Mouse (Mus musculus) kidney, embryonic 15.5 days (tissue): Measurements from ENCODE around the gene Rplp2. TPM values are rescaled to one million over a fixed set of nuclear protein-coding genes. Genes with fewer than 3 reads are reported as not detected.

Source experiments
- ATAC-seq: fragments of 200-750 bp; cut with Nextera tagmentation; replicated peaks from 2 replicates; pipeline ENCODE4 v1.8.0; 2017; ENCODE audit warnings: moderate TSS enrichment; ENCODE audit not compliant: low FRiP score
- H3K27ac ChIP-seq: fragments of 300-500 bp; sonication (generic); 2 replicates; pipeline ENCODE4 v1.5.1; 2015; ENCODE audit warnings: mild to moderate bottlenecking, inconsistent platforms
- H3K27me3 ChIP-seq: fragments of 300-500 bp; sonication (generic); 2 replicates; pipeline ENCODE4 v1.6.1; 2015; ENCODE audit warnings: inconsistent platforms
- H3K36me3 ChIP-seq: fragments of 300-500 bp; sonication (generic); 2 replicates; pipeline ENCODE4 v1.6.1; 2015; ENCODE audit warnings: inconsistent platforms
- H3K4me1 ChIP-seq: fragments of 300-500 bp; sonication (generic); 2 replicates; pipeline ENCODE4 v1.6.1; 2015; ENCODE audit warnings: inconsistent platforms
- H3K4me2 ChIP-seq: fragments of 300-500 bp; sonication (generic); 2 replicates; pipeline ENCODE4 v1.6.1; 2015; ENCODE audit warnings: moderate library complexity, mild to moderate bottlenecking, inconsistent platforms
- H3K4me3 ChIP-seq: fragments of 300-500 bp; sonication (generic); replicated peaks from 2 replicates; pipeline ENCODE4 v1.5.1; 2015; ENCODE audit warnings: mild to moderate bottlenecking, inconsistent platforms
- H3K9ac ChIP-seq: fragments of 300-500 bp; sonication (generic); 2 replicates; pipeline ENCODE4 v1.6.1; 2015; ENCODE audit warnings: mild to moderate bottlenecking, inconsistent platforms
- H3K9me3 ChIP-seq: fragments of 300-500 bp; sonication (generic); replicated peaks from 2 replicates; pipeline ENCODE4 v1.6.1; 2016; ENCODE audit warnings: inconsistent platforms
- WGBS: fragments of 180-500 bp; shearing (Covaris S2); methylation state at CpG from one replicate; pipeline ENCODE4 v1.1.7; 2015; ENCODE audit warnings: mixed read lengths; 5-methylcytosine and 5-hydroxymethylcytosine counted together
- polyA plus RNA-seq: library from polyadenylated mRNA; unstranded; fragments of >200 nt; fragmentation: Nextera tagmentation; extraction: Ambion mirVana; gene quantifications from 2 replicates; pipeline ENCODE4 v1.2.1, GENCODE M21; 2015

Rplp2 gene
- polyA plus RNA-seq, 1 experiment from 2014 or later, result 1,339 TPM

- no peak overlapping the region for H3K27ac ChIP-seq
- peaks cover 35% of the 10 kb centered on the region for H3K36me3 ChIP-seq
- H3K9ac ChIP-seq, result no peak overlapping the region
- H3K4me1 ChIP-seq, result peaks cover 71% of the 10 kb centered on the region
- no peak overlapping the region for H3K4me3 ChIP-seq
- 76% methylated on average over 6 of the region's 6 CpGs for WGBS
- no peaks in the 10 kb centered on the region for H3K9me3 ChIP-seq
- ATAC-seq, result no peak
- no peaks in the 10 kb centered on the region for H3K27me3 ChIP-seq
- H3K4me2 ChIP-seq, result no peak overlapping the region
Measured at GRCm38 (mm10) chr7:141472763-141473162, 25.6 kb downstream of the Rplp2 start.

GRCm38 (mm10) chr7:141474160-141474559 lies 27.0 kb downstream of the Rplp2 start:
- H3K9ac ChIP-seq, result peak overlapping the region; percentile 66
- no peaks in the 10 kb centered on the region for H3K9me3 ChIP-seq
- ATAC-seq, result no peak
- peak overlapping the region; percentile 92 for H3K4me2 ChIP-seq
- peak overlapping the region; percentile 66 for H3K4me3 ChIP-seq
- no peaks in the 10 kb centered on the region for H3K27me3 ChIP-seq
- H3K27ac ChIP-seq, result no peak overlapping the region
- peaks cover 65% of the 10 kb centered on the region for H3K4me1 ChIP-seq
- WGBS, result 7% methylated on average over 5 of the region's 5 CpGs
- H3K36me3 ChIP-seq, result peaks cover 35% of the 10 kb centered on the region

GRCm38 (mm10) chr7:141475011-141475804 lies 28.0 kb downstream of the Rplp2 start, which contains the start of the genes Polr2l and Tspan4:
TSS of gene Polr2l (minus strand) at chr7:141475132.
TSS of gene Tspan4 (plus strand) at chr7:141475240.
- Histone ChIP-seq H3K4me2 (peak within 1 kb of the TSS; percentile 92), H3K9ac (peak within 1 kb of the TSS; percentile 66), H3K4me3 (peak within 1 kb of the TSS; percentile 66), H3K27me3 (no peaks in the 10 kb centered on the region), H3K4me1 (peaks cover 55% of the 10 kb centered on the region), H3K27ac (peak within 1 kb of the TSS; percentile 97), H3K36me3 (peaks cover 27% of the 10 kb centered on the region), H3K9me3 (no peaks in the 10 kb centered on the region)
- under 1% methylated on average over 86 of the region's 87 CpGs for WGBS
- ATAC-seq, result peak; percentile 57

GRCm38 (mm10) chr7:141475805-141476158 lies 28.6 kb downstream of the Rplp2 start:
- Histone ChIP-seq H3K27me3 (no peaks in the 10 kb centered on the region), H3K9me3 (no peaks in the 10 kb centered on the region), H3K27ac (peak overlapping the region; percentile 97), H3K4me2 (peak overlapping the region; percentile 92), H3K9ac (peak overlapping the region; percentile 66), H3K4me1 (peaks cover 58% of the 10 kb centered on the region), H3K4me3 (peak overlapping the region; percentile 66), H3K36me3 (peaks cover 21% of the 10 kb centered on the region)
- ATAC-seq, result peak; percentile 12; the same call in 1 of the 2 replicates
- 0% methylated on average over 12 of the region's 12 CpGs for WGBS

- WGBS, result 0% methylated on average over 14 of the region's 17 CpGs
Measured at GRCm38 (mm10) chr7:141476226-141476980, 29.2 kb downstream of the Rplp2 start.

DNA sequence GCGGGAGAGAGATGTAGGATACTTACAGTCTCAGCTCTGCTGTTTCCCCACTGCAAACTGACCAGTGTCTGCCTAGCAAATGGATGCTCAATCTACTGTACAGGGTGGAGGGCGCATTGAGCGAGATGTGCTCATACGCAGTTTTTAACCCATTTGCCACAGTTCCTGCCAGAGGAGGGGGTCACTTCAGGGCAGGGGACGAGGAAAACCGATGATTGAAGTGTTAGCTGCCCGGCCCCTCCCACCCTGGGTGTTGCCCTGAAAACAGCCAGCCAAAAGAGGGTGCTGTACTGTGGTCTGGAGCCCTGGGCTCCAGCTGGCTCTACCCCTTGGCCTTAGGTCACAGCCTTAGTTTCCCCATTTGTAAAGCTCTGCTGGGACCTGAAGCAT lies 29.8 kb downstream of the Rplp2 start:
- H3K4me2 ChIP-seq, result peak overlapping the region; percentile 92
- WGBS, result 8% methylated on average over 7 of the region's 7 CpGs
- 0 out of 2 replicates have a peak, but pooled peaks cover under 1% of the 10 kb centered on the region for H3K27me3 ChIP-seq
- peak overlapping the region; percentile 66 for H3K9ac ChIP-seq
- peak overlapping the region; percentile 66 for H3K4me3 ChIP-seq
- no peaks in the 10 kb centered on the region for H3K9me3 ChIP-seq
- H3K4me1 ChIP-seq, result peaks cover 70% of the 10 kb centered on the region
- ATAC-seq, result no peak
- peak overlapping the region; percentile 97 for H3K27ac ChIP-seq
- peaks cover 10% of the 10 kb centered on the region for H3K36me3 ChIP-seq

More at GRCm38 (mm10) chr7:141476226-141476980, 29.2 kb downstream of the Rplp2 start:
- peak overlapping the region; percentile 92 for H3K4me2 ChIP-seq
- H3K4me3 ChIP-seq, result peak overlapping the region; percentile 66
- H3K27me3 ChIP-seq, result no peaks in the 10 kb centered on the region
- no peaks in the 10 kb centered on the region for H3K9me3 ChIP-seq
- H3K9ac ChIP-seq, result peak overlapping the region; percentile 66
- peak overlapping the region; percentile 97 for H3K27ac ChIP-seq
- peaks cover 15% of the 10 kb centered on the region for H3K36me3 ChIP-seq
- ATAC-seq, result peak; percentile 72
- H3K4me1 ChIP-seq, result peaks cover 64% of the 10 kb centered on the region

GRCm38 (mm10) chr7:141477578-141478269 lies 30.6 kb downstream of the Rplp2 start:
- Histone ChIP-seq H3K27me3 (peaks cover 8% of the 10 kb centered on the region), H3K4me3 (peak overlapping the region; percentile 66; the same call in 1 of the 2 replicates), H3K9me3 (no peaks in the 10 kb centered on the region), H3K27ac (peak overlapping the region; percentile 97), H3K36me3 (peaks cover 2% of the 10 kb centered on the region), H3K4me2 (peak overlapping the region; percentile 92), H3K9ac (peak overlapping the region; percentile 66; the same call in 1 of the 2 replicates), H3K4me1 (peaks cover 73% of the 10 kb centered on the region)
- 46% methylated on average over 4 of the region's 4 CpGs for WGBS
- ATAC-seq, result no peak

GRCm38 (mm10) chr7:141478270-141478748 lies 31.1 kb downstream of the Rplp2 start:
- 0 out of 2 replicates have a peak overlapping the region, but pooled peaks have one; percentile 21 for H3K9ac ChIP-seq
- no peak for ATAC-seq
- H3K4me1 ChIP-seq, result peaks cover 72% of the 10 kb centered on the region
- peaks cover 14% of the 10 kb centered on the region for H3K27me3 ChIP-seq
- H3K27ac ChIP-seq, result peak overlapping the region; percentile 97
- 65% methylated on average over 5 of the region's 5 CpGs for WGBS
- H3K9me3 ChIP-seq, result no peaks in the 10 kb centered on the region
- H3K4me2 ChIP-seq, result peak overlapping the region; percentile 92
- 0 out of 2 replicates have a peak overlapping the region, but pooled peaks have one; percentile 8 for H3K4me3 ChIP-seq
- no peaks in the 10 kb centered on the region for H3K36me3 ChIP-seq

GRCm38 (mm10) chr7:141480842-141481497 lies 33.8 kb downstream of the Rplp2 start:
- Histone ChIP-seq H3K9ac (no peak overlapping the region), H3K4me2 (peak overlapping the region; percentile 99), H3K27me3 (peaks cover 16% of the 10 kb centered on the region), H3K4me3 (peak overlapping the region; percentile 64), H3K4me1 (peaks cover 60% of the 10 kb centered on the region), H3K9me3 (no peaks in the 10 kb centered on the region), H3K27ac (no peak overlapping the region), H3K36me3 (no peaks in the 10 kb centered on the region)
- WGBS, result 8% methylated on average over 10 of the region's 10 CpGs
- peak; percentile 24 for ATAC-seq

GRCm38 (mm10) chr7:141481498-141482401 lies 34.6 kb downstream of the Rplp2 start:
- Histone ChIP-seq H3K27me3 (peaks cover 16% of the 10 kb centered on the region), H3K9ac (peak overlapping the region; percentile 55), H3K9me3 (no peaks in the 10 kb centered on the region), H3K4me3 (peak overlapping the region; percentile 64), H3K4me2 (peak overlapping the region; percentile 99), H3K27ac (no peak overlapping the region), H3K36me3 (0 out of 2 replicates have a peak, but pooled peaks cover 4% of the 10 kb centered on the region), H3K4me1 (peaks cover 52% of the 10 kb centered on the region)
- WGBS, result under 1% methylated on average over 71 of the region's 81 CpGs
- ATAC-seq, result no peak
